Mouse (Mus musculus) mouse trophoblast stem cell (cell line): ENCODE data around the gene Sf3a2.

Experiments used
- in situ Hi-C, 2 experiments: fragments of 300-500 bp; cut with MseI, MboI; formaldehyde crosslinking; loops; 2 replicates in 1 of 2; 3 replicates in 1 of 2; pipeline ENCODE4 v1.15.1; 2025

The Sf3a2 gene

DNA sequence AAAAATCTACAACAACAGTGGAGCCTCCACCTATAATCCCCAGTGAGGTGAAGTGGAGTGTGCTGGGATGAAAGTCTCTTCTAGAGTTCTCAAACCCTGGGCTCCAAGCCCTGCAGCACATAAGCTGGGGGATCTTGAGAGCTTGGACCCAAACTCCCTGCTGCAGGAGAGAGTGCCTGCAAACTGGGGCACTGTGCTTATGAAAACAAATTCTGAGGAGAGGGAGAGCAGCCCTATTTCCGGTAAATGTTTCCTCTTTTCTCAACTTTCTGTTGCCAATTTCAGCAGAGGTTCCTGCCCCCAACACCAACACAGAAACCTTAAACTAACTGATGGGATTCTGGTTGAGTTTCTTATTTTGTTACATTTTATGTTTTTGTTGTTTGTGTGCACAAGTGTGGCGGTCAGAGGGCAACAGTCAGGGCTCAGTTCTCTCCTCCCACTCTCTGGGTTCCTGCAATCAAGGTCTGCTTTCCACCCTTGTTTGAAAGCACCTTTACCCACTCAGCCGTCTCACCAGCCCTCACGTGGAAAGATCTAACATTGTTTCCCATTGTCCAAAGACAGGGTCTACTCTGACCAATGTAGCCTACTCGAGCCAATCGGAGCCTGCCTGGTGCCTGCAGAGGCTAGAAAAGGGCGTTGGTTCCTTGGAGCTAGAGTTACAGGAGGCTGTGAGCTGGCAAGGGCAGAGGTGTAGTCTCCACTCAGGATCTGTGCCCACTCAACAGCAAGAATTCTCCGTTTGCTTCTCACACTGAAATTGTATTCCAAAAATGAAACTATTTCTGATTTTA is 26.0 kb downstream of the Sf3a2 start:
- in situ Hi-C loops: loop anchor here in 1 of 2 experiments (5.0 kb wide), 1 partner anchor 58 kb away; no protein-coding TSS in a partner anchor

DNA sequence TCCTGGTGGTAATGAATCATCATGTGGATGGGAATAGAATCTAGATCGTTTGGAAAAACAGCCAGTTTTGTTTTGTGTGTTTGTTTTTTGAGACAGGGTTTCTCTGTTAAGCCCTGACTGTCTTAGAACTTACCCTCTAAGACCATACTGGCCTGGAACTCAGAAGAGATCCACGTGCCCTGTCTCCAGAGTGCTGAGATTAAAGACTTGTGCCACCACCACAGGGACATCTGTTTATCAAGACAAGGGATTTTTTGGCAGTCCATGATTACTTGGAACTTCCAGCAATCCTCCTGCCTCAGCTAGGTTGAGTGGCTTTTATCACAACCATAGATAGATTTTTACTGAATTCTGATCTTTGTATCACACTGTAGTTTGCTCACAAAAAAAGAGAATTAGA is 26.8 kb downstream of the Sf3a2 start:
- in situ Hi-C loops: loop anchor here (5.0 kb wide), 2 partner anchors 52 to 57 kb away; no protein-coding TSS in a partner anchor

- in situ Hi-C loops: loop anchor here in 1 of 2 experiments (5.0 kb wide), 1 partner anchor 51 kb away; no protein-coding TSS in a partner anchor
These were observed 28.4 kb downstream of the Sf3a2 start, which contains the start of gene Oaz1 for GRCm38 (mm10) chr10:80826151-80827062. Oaz1 (plus strand) TSS chr10:80826656.

- in situ Hi-C loops: loop anchor here in 1 of 2 experiments (5.0 kb wide), 1 partner anchor 50 kb away; no protein-coding TSS in a partner anchor
These were observed 29.3 kb downstream of the Sf3a2 start for GRCm38 (mm10) chr10:80827063-80827869.

DNA sequence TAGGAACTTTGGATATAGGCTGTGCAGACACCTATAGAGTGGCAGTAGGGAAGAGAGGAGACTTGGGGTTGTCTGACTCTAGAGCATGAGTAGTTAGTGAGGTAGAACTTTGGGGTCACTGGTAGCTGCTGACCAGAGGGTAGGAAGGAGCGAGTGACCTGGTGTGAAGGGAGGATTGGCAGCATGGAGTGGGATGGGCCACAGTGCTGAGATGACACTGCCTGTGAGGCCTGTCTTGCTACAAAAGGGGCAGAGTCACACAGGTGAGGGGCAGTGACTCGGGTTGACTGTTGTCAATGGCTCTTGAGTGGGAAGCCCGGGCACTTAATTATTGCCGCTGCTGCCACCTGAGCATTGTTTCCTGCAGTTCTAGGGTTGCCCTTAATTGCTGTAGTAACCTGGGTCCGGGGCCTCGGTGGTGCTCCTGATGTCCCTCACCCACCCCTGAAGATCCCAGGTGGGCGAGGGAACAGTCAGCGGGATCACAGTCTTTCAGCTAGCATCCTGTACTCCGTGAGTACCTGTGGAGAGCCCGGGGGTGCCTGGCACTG is 29.9 kb downstream of the Sf3a2 start:
- in situ Hi-C loops: loop anchor here in 1 of 2 experiments (5.0 kb wide), 1 partner anchor 49 kb away; no protein-coding TSS in a partner anchor

- in situ Hi-C loops: loop anchor here in 1 of 2 experiments (5.0 kb wide), 1 partner anchor 49 kb away; no protein-coding TSS in a partner anchor
These were observed 30.6 kb downstream of the Sf3a2 start for GRCm38 (mm10) chr10:80828587-80828986.

DNA sequence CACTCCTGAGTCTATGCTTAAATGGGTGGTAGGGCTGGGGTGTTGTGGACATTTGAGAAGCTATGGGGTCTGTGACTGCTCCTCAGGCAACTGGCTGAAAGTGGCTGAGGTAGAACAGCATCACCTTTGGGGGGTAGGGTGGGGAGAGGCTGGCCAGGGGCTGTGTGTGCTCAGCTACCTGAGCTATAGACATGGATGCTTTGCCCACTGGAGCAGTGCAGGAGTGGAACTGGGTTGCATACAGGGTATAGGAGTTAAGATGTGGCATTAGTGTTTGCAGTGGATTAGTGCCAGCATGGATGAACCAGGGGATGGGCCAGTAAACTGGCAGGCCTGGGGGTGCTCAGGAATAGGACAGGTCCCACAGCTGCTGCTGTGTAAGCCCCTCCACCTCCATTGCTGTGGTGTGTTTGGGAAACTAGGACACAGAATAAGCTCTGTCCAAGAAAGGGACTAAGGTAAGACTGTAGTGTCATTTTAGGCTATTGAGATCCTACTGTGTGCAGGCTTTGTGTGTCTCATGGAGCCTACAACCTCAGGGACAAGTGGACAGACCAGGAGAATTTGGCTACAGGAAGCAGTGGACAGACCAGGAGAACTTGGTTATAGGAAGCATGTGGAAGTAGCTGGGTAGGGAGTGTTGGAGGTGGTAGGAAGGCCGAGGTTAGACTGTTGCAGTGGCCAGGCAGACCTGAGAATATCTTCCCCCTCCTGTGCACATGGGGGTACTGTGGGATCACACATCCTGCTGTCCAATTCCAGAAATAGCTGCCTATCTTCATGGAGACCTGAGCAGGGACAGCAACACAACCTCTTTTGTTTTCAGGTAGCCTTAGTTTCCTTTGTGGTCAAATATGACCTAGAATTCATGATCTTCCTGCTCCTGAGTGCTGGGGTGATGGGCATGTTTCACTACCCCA is 31.6 kb downstream of the Sf3a2 start:
- in situ Hi-C loops: loop anchor here in 1 of 2 experiments (5.0 kb wide), 1 partner anchor 48 kb away; no protein-coding TSS in a partner anchor

- in situ Hi-C loops: no loop called here
These were observed 33.1 kb downstream of the Sf3a2 start for GRCm38 (mm10) chr10:80831136-80831535.

- in situ Hi-C loops: no loop called here
These were observed 34.8 kb downstream of the Sf3a2 start for GRCm38 (mm10) chr10:80832818-80833217.

GRCm38 (mm10) chr10:80835617-80836016 is 37.6 kb downstream of the Sf3a2 start:
- in situ Hi-C loops: no loop called here

DNA sequence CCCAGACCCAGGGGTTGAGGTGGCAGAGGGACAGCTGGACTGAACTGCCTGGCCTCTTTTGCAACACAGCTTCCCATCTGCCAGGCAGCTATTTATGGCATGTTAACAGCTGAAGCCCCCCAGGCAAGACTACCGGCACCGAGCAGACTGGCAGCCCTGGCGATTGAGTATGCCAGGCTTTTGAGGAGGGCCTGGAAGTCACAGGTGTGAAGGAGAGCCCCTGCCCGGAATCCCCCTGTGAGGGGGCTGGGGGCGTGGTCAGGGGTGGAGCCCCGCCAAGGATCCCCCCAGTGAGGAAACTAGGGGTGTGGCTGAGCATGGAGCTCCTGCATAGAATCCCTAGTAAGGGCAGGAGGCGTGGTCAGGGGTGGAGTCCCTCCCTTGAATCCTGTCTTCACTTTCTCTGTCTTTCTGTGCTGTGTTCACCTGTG is 39.0 kb downstream of the Sf3a2 start:
- in situ Hi-C loops: no loop called here

- in situ Hi-C loops: no loop called here
These were observed 39.8 kb downstream of the Sf3a2 start for GRCm38 (mm10) chr10:80837827-80838226.

GRCm38 (mm10) chr10:80838346-80838912 is 40.4 kb downstream of the Sf3a2 start:
- in situ Hi-C loops: no loop called here

DNA sequence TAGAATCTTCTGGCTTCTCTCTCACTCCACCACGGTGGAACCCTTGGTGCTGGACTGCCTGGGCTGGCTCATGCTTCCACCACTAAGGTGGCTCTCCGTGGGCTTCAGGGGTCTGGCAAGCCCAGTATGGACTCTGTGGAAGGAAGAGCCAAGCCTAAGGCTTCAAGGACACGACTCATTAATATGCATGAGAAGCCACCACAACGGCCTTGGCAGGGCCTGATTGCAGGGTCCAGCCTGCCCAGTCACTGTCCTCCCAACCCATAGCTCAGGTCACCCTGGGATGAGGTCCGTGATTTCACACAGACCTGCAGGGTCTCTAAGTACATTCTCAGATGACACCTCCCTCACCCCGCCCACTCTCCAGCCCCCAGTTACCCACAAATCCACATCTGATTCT is 41.9 kb downstream of the Sf3a2 start:
- in situ Hi-C loops: no loop called here

DNA sequence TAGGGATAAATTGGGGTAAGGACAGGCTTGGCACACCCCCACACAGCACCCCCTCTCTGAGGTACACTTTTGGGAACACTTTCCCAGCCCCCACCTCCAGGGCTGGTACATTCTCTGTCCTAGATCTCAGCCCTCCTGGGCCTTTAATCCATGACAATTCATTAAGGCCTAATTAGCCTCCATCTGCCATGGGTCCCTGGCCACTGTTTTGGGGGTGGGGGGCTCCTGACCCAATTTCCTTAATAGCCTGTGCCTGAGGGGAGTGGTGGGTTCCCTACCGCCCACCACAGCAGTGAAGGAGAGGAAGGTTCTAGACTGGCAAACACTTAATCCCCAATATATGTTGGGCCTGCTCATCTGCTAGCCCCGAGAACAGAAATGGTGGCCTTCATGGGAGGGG is 43.7 kb downstream of the Sf3a2 start:
- in situ Hi-C loops: no loop called here

DNA sequence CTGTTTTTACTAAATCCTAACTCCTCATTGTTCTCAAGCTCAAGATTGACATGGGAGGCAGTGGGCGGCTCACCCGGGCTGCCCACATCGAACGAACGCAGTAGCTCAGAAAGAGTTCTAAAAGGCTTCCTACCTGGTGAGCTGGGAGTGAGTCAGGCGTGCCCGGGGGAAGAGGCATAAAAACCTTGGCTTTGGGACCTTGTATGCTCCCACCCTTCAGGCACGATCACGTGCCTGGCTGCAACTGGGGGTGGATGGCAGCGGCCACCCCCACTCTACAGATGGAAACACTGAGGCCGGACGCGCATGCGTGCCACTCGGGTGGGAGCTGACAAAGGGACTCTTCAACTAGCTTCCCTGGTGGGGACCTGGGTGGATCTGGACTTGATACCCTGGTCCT is 44.3 kb downstream of the Sf3a2 start:
- in situ Hi-C loops: no loop called here

- in situ Hi-C loops: no loop called here
These were observed 45.3 kb downstream of the Sf3a2 start for GRCm38 (mm10) chr10:80843087-80843930.

DNA sequence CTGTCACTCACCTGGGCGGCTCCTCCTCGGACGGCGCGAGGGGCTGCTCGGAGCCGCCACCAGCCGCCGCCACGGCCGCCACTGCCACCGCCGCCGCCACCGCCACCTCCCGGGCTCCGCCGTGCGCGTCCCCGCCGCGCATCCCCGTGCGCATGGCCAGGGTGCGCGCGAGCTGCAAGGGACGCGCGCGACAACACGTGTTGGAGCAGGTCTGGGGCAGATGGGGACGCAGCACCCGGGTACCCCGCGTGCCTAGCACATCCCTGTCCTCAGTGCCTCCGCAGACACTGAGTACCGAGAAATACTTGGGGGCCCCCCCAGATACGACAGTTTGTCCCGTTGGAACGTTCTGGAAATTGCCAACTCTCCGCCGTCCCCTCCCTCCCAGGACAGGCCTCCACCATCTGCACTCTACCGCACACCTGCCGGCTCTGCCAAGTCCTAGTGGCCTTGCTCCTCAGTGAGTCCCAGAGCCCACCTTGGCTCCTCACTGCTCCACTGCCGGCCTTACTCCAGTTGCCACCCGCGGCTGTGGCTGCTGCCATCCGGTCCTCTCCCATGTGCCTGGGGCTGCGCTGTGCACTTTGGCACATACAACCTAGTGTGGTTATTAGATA is 46.0 kb downstream of the Sf3a2 start, which contains the start of gene Lingo3:
Gene Lingo3, minus strand, starts transcription at position 109 of the 617 bp plus-strand sequence.
- in situ Hi-C loops: no loop called here
